Mouse (Mus musculus) brain, adult 10 weeks (tissue): ENCODE measurements around the gene Gm14147. TPM values are rescaled to one million over a fixed set of nuclear protein-coding genes. Genes with fewer than 3 reads are reported as not detected.

ENCODE experiments used
- polyA plus RNA-seq: library from polyadenylated mRNA; stranded (reverse); fragments of 350-450 nt; fragmentation: Illumina TruSeq; extraction: RNeasy Lipid Tissue Mini Kit (QIAGEN cat#74804); gene quantifications from one replicate; pipeline ENCODE4 v1.2.3, GENCODE M21; 2015; ENCODE audit warnings: low read depth, low replicate concordance

The Gm14147 gene
- not detected for polyA plus RNA-seq

DNA sequence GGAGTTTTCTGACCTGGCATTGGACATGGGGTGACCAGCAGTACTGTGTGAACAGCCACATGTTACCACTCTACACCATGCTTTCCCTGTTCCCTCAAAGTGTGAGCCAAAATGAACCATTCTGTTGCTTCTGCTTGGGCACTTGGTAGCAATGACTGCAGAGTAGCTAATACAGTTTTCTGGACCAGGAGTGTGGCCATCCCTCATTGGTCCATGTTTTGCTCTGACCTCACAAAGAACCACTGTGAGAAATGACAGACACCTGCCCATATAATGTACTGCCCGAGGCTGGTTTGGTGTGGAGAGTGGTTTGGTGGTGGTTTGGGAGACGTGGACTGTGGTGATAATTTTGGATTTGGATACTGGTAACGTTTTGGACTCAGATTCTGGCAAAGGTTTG, at the start of gene Gm14147:
TSS of gene Gm14147 (plus strand) at position 301 of the 400 bp plus-strand sequence.

DNA sequence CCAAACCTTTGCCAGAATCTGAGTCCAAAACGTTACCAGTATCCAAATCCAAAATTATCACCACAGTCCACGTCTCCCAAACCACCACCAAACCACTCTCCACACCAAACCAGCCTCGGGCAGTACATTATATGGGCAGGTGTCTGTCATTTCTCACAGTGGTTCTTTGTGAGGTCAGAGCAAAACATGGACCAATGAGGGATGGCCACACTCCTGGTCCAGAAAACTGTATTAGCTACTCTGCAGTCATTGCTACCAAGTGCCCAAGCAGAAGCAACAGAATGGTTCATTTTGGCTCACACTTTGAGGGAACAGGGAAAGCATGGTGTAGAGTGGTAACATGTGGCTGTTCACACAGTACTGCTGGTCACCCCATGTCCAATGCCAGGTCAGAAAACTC, 5.8 kb upstream of the Gm14147 start, which contains the start of gene Gm14151:
TSS of gene Gm14151 (minus strand) at position 101 of the 400 bp plus-strand sequence.

Other genes with a start within 250 kb of the Gm14147 start
- 426 TPM for gene Abhd12, start 193.5 kb upstream of the Gm14147 start, polyA plus RNA-seq
- gene Gins1, start 192.8 kb upstream of the Gm14147 start, polyA plus RNA-seq = 3.4 TPM
- gene Ninl, start 58.9 kb upstream of the Gm14147 start, polyA plus RNA-seq = 3.5 TPM
- 31.9 TPM for gene Nanp, start 58.8 kb upstream of the Gm14147 start, polyA plus RNA-seq
- gene Gm14151, start 5.9 kb upstream of the Gm14147 start, polyA plus RNA-seq = not detected